Mouse (Mus musculus) hindbrain, postnatal 0 days (tissue): ENCODE data around the gene Klhl26. TPM values are rescaled to one million over a fixed set of nuclear protein-coding genes. Genes with fewer than 3 reads are reported as not detected.

Source experiments
- ATAC-seq: fragments of 200-750 bp; cut with Nextera tagmentation; 2 replicates; pipeline ENCODE4 v1.8.0; 2017; ENCODE audit warnings: mild to moderate bottlenecking, moderate TSS enrichment, moderate library complexity
- DNase-seq: peaks from one replicate; pipeline ENCODE4 v3.0.0-alpha.2; 2015; ENCODE audit warnings: low spot score
- H3K27ac ChIP-seq: fragments of 300-500 bp; sonication (generic); 2 replicates; pipeline ENCODE4 v1.5.1; 2014; ENCODE audit warnings: mild to moderate bottlenecking
- H3K27me3 ChIP-seq: fragments of 300-500 bp; sonication (generic); 2 replicates; pipeline ENCODE4 v1.6.1; 2014; ENCODE audit warnings: low read length, mixed read lengths; ENCODE audit not compliant: insufficient read depth
- H3K36me3 ChIP-seq: fragments of 300-500 bp; sonication (generic); 2 replicates; pipeline ENCODE4 v1.6.1; 2014; ENCODE audit warnings: low read length, mixed read lengths; ENCODE audit not compliant: insufficient read depth
- H3K4me1 ChIP-seq: fragments of 300-500 bp; sonication (generic); 2 replicates; pipeline ENCODE4 v1.6.1; 2014; ENCODE audit warnings: antibody characterized with exemption, low read length, mixed read lengths; ENCODE audit not compliant: insufficient read depth
- H3K4me2 ChIP-seq: fragments of 300-500 bp; sonication (generic); 2 replicates; pipeline ENCODE4 v1.6.1; 2014; ENCODE audit warnings: low read depth, mild to moderate bottlenecking, low read length, moderate library complexity, mixed read lengths
- H3K4me3 ChIP-seq: fragments of 300-500 bp; sonication (generic); 2 replicates; pipeline ENCODE4 v1.5.1; 2014; ENCODE audit warnings: low read length
- H3K9ac ChIP-seq: fragments of 300-500 bp; sonication (generic); replicated peaks from 2 replicates; pipeline ENCODE4 v1.6.1; 2014; ENCODE audit warnings: mild to moderate bottlenecking, low read length, moderate library complexity, mixed read lengths
- H3K9me3 ChIP-seq: fragments of 300-500 bp; sonication (generic); 2 replicates; pipeline ENCODE4 v1.6.1; 2016; ENCODE audit warnings: low read length, mixed read lengths
- CTCF ChIP-seq: IDR thresholded peaks from 2 replicates; pipeline ENCODE4 v1.5.1; 2016; ENCODE audit warnings: antibody characterized with exemption, control low read depth, low read depth
- WGBS: fragments of 180-500 bp; shearing (Covaris S2); extraction: QIAGEN DNeasy Blood & Tissue Kit; methylation state at CpG from one replicate; pipeline ENCODE4 v1.1.7; 2014; 5-methylcytosine and 5-hydroxymethylcytosine counted together
- polyA plus RNA-seq: library from polyadenylated mRNA; unstranded; fragments of >200 nt; fragmentation: Nextera tagmentation; extraction: Ambion mirVana; gene quantifications from 2 replicates; pipeline ENCODE4 v1.2.1, GENCODE M21; 2015
- total RNA-seq: library from RNA; depleted of rRNA; stranded (reverse); fragments of >200 nt; gene quantifications from 2 replicates; pipeline ENCODE4 v1.2.3, GENCODE M21; 2014

Klhl26 gene
- total and polyA plus RNA-seq, 2 experiments from 2014 or later = 35.8 to 61.8 TPM

DNA sequence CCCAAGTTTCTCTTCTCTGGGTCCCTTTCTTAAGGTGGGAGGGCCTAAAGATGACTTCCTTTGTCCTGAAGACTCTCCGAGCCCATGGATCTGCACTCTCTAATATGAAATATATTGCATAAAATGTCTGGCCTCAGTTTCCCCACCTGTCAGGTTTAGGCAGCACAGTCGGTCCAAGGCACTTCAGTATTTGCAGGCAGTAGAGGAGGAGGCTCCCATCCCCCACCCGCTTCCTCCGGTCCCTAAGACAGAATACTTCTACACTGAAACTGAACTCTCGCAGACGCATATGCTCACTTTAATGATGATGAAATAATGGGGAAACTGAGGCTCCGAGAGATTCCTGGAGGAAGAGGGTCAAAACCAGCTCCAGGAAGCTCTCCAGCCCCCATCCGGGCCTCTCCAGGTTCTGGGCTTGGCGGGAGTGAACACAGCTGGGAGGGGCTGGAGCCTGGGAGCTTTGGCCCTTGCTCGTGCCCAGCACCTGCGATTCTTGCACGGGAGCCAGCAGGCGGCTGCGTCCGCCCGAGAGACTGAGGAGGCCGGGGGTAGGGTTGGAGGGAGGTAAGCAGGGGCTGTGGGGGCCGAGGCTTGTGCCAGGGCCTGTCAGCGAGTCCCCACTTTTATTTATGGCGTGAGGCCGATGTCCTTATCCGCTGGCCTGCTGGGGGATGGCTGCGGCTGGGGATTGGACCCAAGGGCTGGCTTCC is 25.2 kb upstream of the Klhl26 start:
- 0 out of 2 replicates have a peak overlapping the region, but pooled peaks have one; percentile 8 for H3K4me2 ChIP-seq
- H3K9me3 ChIP-seq = no peaks in the 10 kb centered on the region
- peaks cover 15% of the 10 kb centered on the region; the same call in 1 of the 2 replicates for H3K4me1 ChIP-seq
- H3K36me3 ChIP-seq = no peaks in the 10 kb centered on the region
- peak; percentile 57 for DNase-seq
- no peak overlapping the region for H3K4me3 ChIP-seq
- TF ChIP-seq CTCF = 0 out of 2 replicates have a peak, but pooled peaks have one; percentile 1
- H3K27me3 ChIP-seq = peaks cover 16% of the 10 kb centered on the region
- no peak for ATAC-seq
- WGBS = 12% methylated on average over 23 of the region's 23 CpGs
- H3K9ac ChIP-seq = 0 out of 2 replicates have a peak overlapping the region, but pooled peaks have one; percentile 7
- no peak overlapping the region for H3K27ac ChIP-seq

DNA sequence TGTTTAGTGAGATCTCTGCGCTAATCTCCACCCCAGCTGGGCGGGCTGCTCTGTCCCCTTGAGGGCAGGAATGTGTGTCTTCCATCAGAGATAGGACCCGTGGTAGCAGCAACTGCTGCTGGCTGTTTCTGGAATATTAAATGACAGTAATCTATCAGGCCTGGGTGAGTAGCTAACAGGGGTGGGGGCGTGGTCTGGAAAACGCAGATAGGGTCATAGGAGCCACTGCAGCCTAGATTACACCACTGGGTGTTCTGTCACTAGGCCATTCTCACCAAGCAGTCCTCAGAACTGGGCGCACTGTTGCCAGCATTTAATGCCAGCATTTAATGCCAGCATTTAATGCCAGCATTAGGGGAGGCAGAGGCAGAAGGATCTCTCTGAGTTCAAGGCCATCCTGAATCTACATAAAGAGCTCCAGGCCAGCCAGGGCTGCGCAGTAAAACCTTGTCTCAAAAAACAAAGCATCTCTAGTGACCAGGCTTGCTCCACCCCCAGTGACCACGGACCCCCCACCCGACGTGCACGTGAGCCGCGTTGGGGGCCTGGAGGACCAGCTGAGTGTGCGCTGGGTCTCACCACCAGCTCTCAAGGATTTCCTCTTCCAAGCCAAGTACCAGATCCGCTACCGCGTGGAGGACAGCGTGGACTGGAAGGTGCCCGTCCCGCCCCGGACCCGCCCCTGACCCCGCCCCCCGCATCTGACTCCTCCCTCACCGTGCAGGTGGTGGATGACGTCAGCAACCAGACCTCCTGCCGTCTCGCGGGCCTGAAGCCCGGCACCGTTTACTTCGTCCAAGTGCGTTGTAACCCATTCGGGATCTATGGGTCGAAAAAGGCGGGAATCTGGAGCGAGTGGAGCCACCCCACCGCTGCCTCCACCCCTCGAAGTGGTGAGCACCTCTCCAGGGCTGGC is 23.9 kb upstream of the Klhl26 start:
- Histone ChIP-seq H3K4me2 (peak overlapping the region; percentile 23), H3K4me1 (peaks cover 10% of the 10 kb centered on the region; the same call in 1 of the 2 replicates), H3K4me3 (0 out of 2 replicates have a peak overlapping the region, but pooled peaks have one; percentile 6), H3K9ac (no peak overlapping the region), H3K27ac (no peak overlapping the region), H3K27me3 (peaks cover 26% of the 10 kb centered on the region), H3K36me3 (no peaks in the 10 kb centered on the region), H3K9me3 (no peaks in the 10 kb centered on the region)
- 11% methylated on average over 38 of the region's 39 CpGs for WGBS
- DNase-seq (no peak), ATAC-seq (peak; percentile 8; the same call in 1 of the 2 replicates)
- TF ChIP-seq CTCF = no peak

DNA sequence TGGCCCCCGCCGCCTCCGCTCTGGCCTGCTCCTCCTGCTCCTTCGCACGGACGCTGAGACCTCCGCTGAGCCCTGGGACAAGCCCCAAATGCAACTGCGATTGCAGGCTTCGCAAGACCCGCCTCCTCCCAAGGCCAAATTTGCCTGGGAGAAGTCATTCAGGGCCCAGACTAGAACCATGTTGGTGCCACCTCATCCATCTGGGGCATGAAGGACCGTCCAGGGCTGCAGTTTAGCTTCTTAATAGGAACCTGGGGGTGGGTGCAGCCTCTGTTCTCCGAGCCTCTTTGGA is 18.9 kb upstream of the Klhl26 start:
- Histone ChIP-seq H3K36me3 (no peaks in the 10 kb centered on the region), H3K27me3 (peaks cover 54% of the 10 kb centered on the region), H3K4me3 (no peak overlapping the region), H3K27ac (no peak overlapping the region), H3K9ac (no peak overlapping the region; the same call in 1 of the 2 replicates), H3K4me1 (no peaks in the 10 kb centered on the region), H3K4me2 (peak overlapping the region; percentile 22; the same call in 1 of the 2 replicates), H3K9me3 (no peaks in the 10 kb centered on the region)
- WGBS = 8% methylated on average over 12 of the region's 12 CpGs
- no peak for ATAC-seq
- TF ChIP-seq CTCF = no peak
- no peak for DNase-seq

DNA sequence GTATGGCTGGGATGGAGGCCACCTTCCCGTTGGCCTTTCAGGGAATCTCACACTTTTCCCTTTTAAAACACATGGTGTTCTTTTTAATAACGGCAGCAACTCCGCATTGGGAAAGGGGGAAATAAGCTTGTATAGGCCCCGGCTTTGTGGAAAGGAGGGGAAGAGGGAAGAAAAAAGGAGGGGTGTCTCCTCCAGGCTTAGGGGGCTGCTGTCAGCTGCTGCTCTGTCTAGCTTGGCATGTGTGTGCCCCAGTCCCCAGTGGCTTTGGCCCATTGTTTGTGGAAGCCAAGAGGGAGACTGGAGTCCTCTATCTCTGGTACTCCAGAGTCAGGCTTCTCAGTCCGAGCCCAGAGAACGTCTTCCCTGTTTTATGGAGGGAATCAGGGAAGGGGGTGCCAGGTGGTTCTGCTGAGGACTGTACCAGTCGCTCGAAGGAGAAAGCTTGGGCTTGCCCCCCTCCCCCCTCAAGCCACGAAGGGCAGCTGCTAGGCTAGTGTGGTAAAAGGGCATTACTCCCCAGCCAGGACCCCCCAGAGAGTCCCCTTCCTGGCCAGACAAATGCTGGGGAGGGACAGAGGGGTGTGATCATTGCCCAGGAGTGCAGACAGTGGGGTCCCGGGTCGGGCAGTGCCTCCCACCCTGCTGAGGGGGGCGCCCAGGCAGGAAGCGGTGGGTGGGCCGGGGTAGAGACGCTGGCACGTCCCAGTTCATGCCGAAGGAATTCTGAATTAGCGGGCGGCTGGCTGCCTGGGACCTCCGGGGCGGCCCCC is 18.4 kb upstream of the Klhl26 start:
- H3K4me2 ChIP-seq = peak overlapping the region; percentile 62; the same call in 1 of the 2 replicates
- no peak for TF ChIP-seq CTCF
- no peaks in the 10 kb centered on the region for H3K9me3 ChIP-seq
- no peak overlapping the region for H3K27ac ChIP-seq
- H3K4me1 ChIP-seq = no peaks in the 10 kb centered on the region
- H3K27me3 ChIP-seq = peaks cover 59% of the 10 kb centered on the region
- DNase-seq (no peak), ATAC-seq (peak; percentile 27; the same call in 1 of the 2 replicates)
- H3K4me3 ChIP-seq = no peak overlapping the region
- 5% methylated on average over 19 of the region's 21 CpGs for WGBS
- H3K36me3 ChIP-seq = no peaks in the 10 kb centered on the region
- no peak overlapping the region; the same call in 1 of the 2 replicates for H3K9ac ChIP-seq

DNA sequence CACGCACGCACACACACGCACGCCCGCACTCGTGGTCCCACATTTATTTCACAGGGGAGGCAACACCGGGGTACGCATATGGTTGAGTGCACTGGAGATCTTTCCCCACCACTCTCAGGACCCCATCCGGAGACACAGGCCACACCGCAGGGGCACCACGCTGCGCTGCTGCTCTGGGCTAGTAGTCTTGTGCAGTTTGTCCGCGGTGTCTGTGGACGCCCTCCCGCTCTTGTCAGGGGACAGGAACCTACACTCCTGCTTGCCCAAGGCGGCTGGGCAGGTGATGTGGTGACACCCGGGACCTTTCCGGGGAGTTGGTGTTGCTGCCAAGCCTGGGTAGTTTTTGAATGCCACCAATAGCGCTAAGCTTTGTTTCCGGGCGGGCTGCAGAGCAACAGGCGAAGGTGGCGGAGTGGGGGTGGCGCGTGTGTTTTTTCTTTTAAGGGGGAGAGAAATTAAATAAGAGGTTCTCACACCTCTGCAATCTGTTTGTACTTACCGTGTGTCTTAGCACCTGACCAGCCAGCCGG is 17.7 kb upstream of the Klhl26 start:
- H3K4me1 ChIP-seq = no peaks in the 10 kb centered on the region
- DNase-seq (no peak), ATAC-seq (no peak)
- 3% methylated on average over 23 of the region's 28 CpGs for WGBS
- peak overlapping the region; percentile 35 for H3K4me3 ChIP-seq
- peaks cover 66% of the 10 kb centered on the region for H3K27me3 ChIP-seq
- no peaks in the 10 kb centered on the region for H3K36me3 ChIP-seq
- no peaks in the 10 kb centered on the region for H3K9me3 ChIP-seq
- no peak overlapping the region for H3K27ac ChIP-seq
- H3K4me2 ChIP-seq = peak overlapping the region; percentile 62
- no peak for TF ChIP-seq CTCF
- no peak overlapping the region for H3K9ac ChIP-seq
